Mouse (Mus musculus) limb, embryonic 11.5 days (tissue): ENCODE measurements around the gene Vmn1r217. TPM values are rescaled to one million over a fixed set of nuclear protein-coding genes. Genes with fewer than 3 reads are reported as not detected.
"Not testable (repeated sequence)": the region's sequence is repeated elsewhere in the genome, so short reads cannot be mapped to it uniquely, and the experiment has no call there.

Experiments used
- ATAC-seq: fragments of 200-750 bp; cut with Nextera tagmentation; 2 replicates; pipeline ENCODE4 v1.8.0; 2017; ENCODE audit warnings: low read depth; ENCODE audit not compliant: insufficient number of reproducible peaks, low FRiP score, low TSS enrichment
- DNase-seq: peaks from one replicate; pipeline ENCODE4 v3.0.0-alpha.2; 2015; ENCODE audit warnings: low spot score
- H3K27ac ChIP-seq: fragments of 300-500 bp; sonication (generic); replicated peaks from 2 replicates; pipeline ENCODE4 v1.5.1; 2014; ENCODE audit warnings: low read depth, mild to moderate bottlenecking, low read length
- H3K27me3 ChIP-seq: fragments of 300-500 bp; sonication (generic); 2 replicates; pipeline ENCODE4 v1.6.1; 2014; ENCODE audit warnings: mild to moderate bottlenecking, low read length, mixed read lengths; ENCODE audit not compliant: control insufficient read depth, insufficient read depth
- H3K36me3 ChIP-seq: fragments of 300-500 bp; sonication (generic); 2 replicates; pipeline ENCODE4 v1.6.1; 2014; ENCODE audit warnings: mild to moderate bottlenecking, low read length, moderate library complexity, mixed read lengths; ENCODE audit not compliant: control insufficient read depth, insufficient read depth
- H3K4me1 ChIP-seq: fragments of 300-500 bp; sonication (generic); 2 replicates; pipeline ENCODE4 v1.6.1; 2014; ENCODE audit warnings: low read length, mixed read lengths; ENCODE audit not compliant: control insufficient read depth, insufficient read depth
- H3K4me2 ChIP-seq: fragments of 300-500 bp; sonication (generic); 2 replicates; pipeline ENCODE4 v1.6.1; 2014; ENCODE audit warnings: low read depth, mild to moderate bottlenecking, moderate library complexity; ENCODE audit not compliant: severe bottlenecking
- H3K4me3 ChIP-seq: fragments of 300-500 bp; sonication (generic); 2 replicates; pipeline ENCODE4 v1.5.1; 2014; ENCODE audit warnings: low read depth, low read length
- H3K9ac ChIP-seq: fragments of 300-500 bp; sonication (generic); 2 replicates; pipeline ENCODE4 v1.6.1; 2014; ENCODE audit warnings: mild to moderate bottlenecking, low read length
- H3K9me3 ChIP-seq: fragments of 300-500 bp; sonication (generic); 2 replicates; pipeline ENCODE4 v1.6.1; 2016; ENCODE audit warnings: low read length; ENCODE audit not compliant: control insufficient read depth
- WGBS: fragments of 180-500 bp; shearing (Covaris S2); extraction: QIAGEN DNeasy Blood & Tissue Kit; methylation state at CpG from one replicate; pipeline ENCODE4 v1.1.7; 2014; 5-methylcytosine and 5-hydroxymethylcytosine counted together
- polyA plus RNA-seq: library from polyadenylated mRNA; unstranded; fragments of >200 nt; fragmentation: Nextera tagmentation; extraction: Ambion mirVana; gene quantifications from 2 replicates; pipeline ENCODE4 v1.2.1, GENCODE M21; 2014

Vmn1r217 gene
- polyA plus RNA-seq: not detected in 2 replicates

DNA sequence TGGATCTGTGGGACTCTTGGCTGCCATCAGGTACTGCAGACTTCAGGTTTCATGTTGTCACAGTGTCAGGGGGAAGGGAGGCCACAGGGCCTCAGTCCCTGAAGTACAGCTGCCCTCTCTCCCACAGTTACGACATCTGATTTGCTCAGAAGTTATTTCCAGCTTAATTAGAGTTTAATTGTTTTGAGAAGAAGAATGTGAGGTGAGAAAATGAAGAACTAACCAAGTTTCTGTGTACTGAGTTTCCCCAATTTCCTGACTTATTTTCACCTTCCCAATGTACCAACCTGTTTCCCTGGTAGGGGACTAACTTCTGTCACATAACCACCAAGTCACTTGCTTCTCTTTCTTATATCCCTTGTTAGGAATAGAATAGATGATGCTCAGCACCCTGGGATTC lies at the start of gene Vmn1r217:
Gene Vmn1r217, minus strand, starts transcription at position 101 of the 400 bp plus-strand sequence.
- not testable (repeated sequence) for H3K9me3 ChIP-seq, H3K36me3 ChIP-seq, DNase-seq, ATAC-seq, H3K4me1 ChIP-seq, H3K4me2 ChIP-seq, H3K9ac ChIP-seq, H3K4me3 ChIP-seq, H3K27ac ChIP-seq, H3K27me3 ChIP-seq
- WGBS: 70% methylated on average over 1 of the region's 1 CpGs

GRCm38 (mm10) chr13:23166471-23166870 lies 48.4 kb upstream of the Vmn1r217 start:
- not testable (repeated sequence) for H3K4me3 ChIP-seq, H3K27ac ChIP-seq

GRCm38 (mm10) chr13:23159012-23159411 lies 41.0 kb upstream of the Vmn1r217 start, which contains the start of gene Vmn1r219:
Gene Vmn1r219 (plus strand): TSS chr13:23159312.
- Histone ChIP-seq H3K27ac (no peak within 1 kb of the TSS), H3K27me3 (no peaks in the 10 kb centered on the region)
- WGBS: 81% methylated on average over 4 of the region's 4 CpGs

More at GRCm38 (mm10) chr13:23166471-23166870, 48.4 kb upstream of the Vmn1r217 start:
- ATAC-seq, H3K36me3 ChIP-seq, H3K4me1 ChIP-seq, H3K27me3 ChIP-seq, H3K9ac ChIP-seq, H3K4me2 ChIP-seq, H3K9me3 ChIP-seq, DNase-seq: not testable (repeated sequence)
- WGBS: 89% methylated on average over 4 of the region's 4 CpGs

DNA sequence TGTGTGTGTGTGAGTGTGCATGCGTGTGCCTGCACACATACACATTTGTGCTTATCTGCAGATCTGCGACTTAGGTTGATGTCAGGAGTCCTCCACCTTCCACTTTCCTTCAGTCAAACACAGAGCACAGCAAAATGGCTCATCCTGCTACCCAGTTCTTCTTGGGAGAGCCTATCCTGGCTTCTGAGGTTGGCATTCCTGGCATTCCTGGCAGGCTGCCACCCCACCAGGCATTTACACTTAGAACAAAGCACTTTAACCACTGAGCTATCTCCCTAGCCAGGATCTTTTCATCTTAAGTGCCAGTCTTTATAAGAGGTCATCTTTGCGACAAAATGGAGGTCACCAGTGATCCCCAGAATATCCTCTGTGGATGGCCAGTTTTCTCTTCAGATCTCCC lies 39.8 kb upstream of the Vmn1r217 start:
- no peak overlapping the region for H3K4me2 ChIP-seq
- no peak for ATAC-seq
- H3K4me1 ChIP-seq: no peaks in the 10 kb centered on the region
- H3K27me3 ChIP-seq: no peaks in the 10 kb centered on the region
- no peaks in the 10 kb centered on the region for H3K36me3 ChIP-seq
- H3K27ac ChIP-seq: no peak overlapping the region
- H3K9ac ChIP-seq: no peak overlapping the region
- no peaks in the 10 kb centered on the region for H3K9me3 ChIP-seq
- no peak overlapping the region for H3K4me3 ChIP-seq
- no peak for DNase-seq
- WGBS: 84% methylated on average over 3 of the region's 3 CpGs

More at GRCm38 (mm10) chr13:23159012-23159411, 41.0 kb upstream of the Vmn1r217 start, which contains the start of gene Vmn1r219:
- no peaks in the 10 kb centered on the region for H3K36me3 ChIP-seq
- no peak within 1 kb of the TSS for H3K9ac ChIP-seq
- no peak within 1 kb of the TSS for H3K4me2 ChIP-seq
- no peaks in the 10 kb centered on the region for H3K9me3 ChIP-seq
- no peaks in the 10 kb centered on the region for H3K4me1 ChIP-seq
- no peak for DNase-seq
- no peak for ATAC-seq
- no peak within 1 kb of the TSS for H3K4me3 ChIP-seq

GRCm38 (mm10) chr13:23138880-23139279 lies 20.9 kb upstream of the Vmn1r217 start:
- ATAC-seq (no peak), DNase-seq (no peak)
- Histone ChIP-seq H3K9ac (no peak overlapping the region), H3K36me3 (no peaks in the 10 kb centered on the region), H3K27ac (no peak overlapping the region), H3K27me3 (no peaks in the 10 kb centered on the region), H3K4me2 (no peak overlapping the region), H3K4me3 (no peak overlapping the region), H3K9me3 (no peaks in the 10 kb centered on the region), H3K4me1 (no peaks in the 10 kb centered on the region)
- WGBS: 97% methylated on average over 2 of the region's 2 CpGs

DNA sequence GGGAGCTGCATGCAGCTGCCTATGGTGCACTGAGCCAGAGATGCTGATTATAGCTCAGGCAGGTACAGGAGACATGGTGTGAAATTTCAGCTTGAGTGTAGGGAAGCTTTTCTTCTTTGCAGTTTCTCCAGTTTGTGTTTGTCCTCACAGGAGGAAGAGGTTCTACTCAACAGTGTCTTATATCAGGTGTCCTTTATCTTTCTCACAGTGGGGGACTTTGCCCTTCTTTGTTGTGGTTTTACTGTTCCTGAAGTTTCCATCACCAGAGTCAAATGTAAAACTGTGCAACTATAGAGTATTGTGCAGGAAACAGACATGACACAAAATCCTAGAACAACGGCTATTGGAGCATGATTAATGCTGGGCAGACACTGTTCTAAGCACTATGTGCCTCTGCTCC lies 15.5 kb upstream of the Vmn1r217 start:
- Histone ChIP-seq H3K36me3 (no peaks in the 10 kb centered on the region), H3K9ac (no peak overlapping the region), H3K9me3 (no peaks in the 10 kb centered on the region), H3K4me1 (no peaks in the 10 kb centered on the region), H3K27me3 (no peaks in the 10 kb centered on the region), H3K4me2 (no peak overlapping the region), H3K27ac (no peak overlapping the region), H3K4me3 (no peak overlapping the region)
- DNase-seq (no peak), ATAC-seq (no peak)
- 83% methylated on average over 1 of the region's 1 CpGs for WGBS

- Histone ChIP-seq H3K27ac (no peak within 1 kb of the TSS), H3K4me1 (no peaks in the 10 kb centered on the region), H3K4me3 (no peak within 1 kb of the TSS), H3K4me2 (no peak within 1 kb of the TSS), H3K9ac (no peak within 1 kb of the TSS), H3K9me3 (no peaks in the 10 kb centered on the region), H3K36me3 (no peaks in the 10 kb centered on the region), H3K27me3 (no peaks in the 10 kb centered on the region)
- 76% methylated on average over 3 of the region's 3 CpGs for WGBS
- ATAC-seq: no peak
- no peak for DNase-seq
Measured at GRCm38 (mm10) chr13:23133099-23133498, 15.1 kb upstream of the Vmn1r217 start, which contains the start of gene Vmn1r218. Gene Vmn1r218 (plus strand): TSS chr13:23133155.

DNA sequence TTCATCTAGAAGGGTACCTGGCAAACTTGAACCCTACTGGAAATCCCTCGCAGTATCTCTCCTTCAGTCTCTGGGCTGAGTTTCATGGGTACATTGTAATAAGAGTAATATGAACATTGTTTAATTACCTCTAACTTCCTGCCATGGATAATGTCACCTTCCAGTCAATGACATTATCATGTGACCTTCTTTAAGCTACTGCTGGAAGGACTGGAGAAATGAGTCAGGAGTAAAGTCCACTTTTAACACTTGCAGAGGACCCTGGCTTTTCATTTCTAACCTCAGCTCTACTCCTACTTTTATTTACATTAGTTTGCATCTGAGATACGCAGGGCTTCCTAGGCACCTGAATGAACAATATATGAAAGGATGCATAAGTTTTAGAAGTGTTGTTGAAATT lies 2.6 kb upstream of the Vmn1r217 start:
- Histone ChIP-seq H3K27ac (no peak overlapping the region), H3K9me3 (no peaks in the 10 kb centered on the region), H3K4me1 (no peaks in the 10 kb centered on the region), H3K36me3 (no peaks in the 10 kb centered on the region), H3K27me3 (no peaks in the 10 kb centered on the region), H3K4me3 (no peak overlapping the region), H3K4me2 (no peak overlapping the region), H3K9ac (no peak overlapping the region)
- WGBS: 90% methylated on average over 2 of the region's 2 CpGs
- ATAC-seq (no peak), DNase-seq (no peak)

- no peaks in the 10 kb centered on the region for H3K27me3 ChIP-seq
- ATAC-seq (no peak), DNase-seq (no peak)
- H3K9me3 ChIP-seq: no peaks in the 10 kb centered on the region
- no peak overlapping the region for H3K9ac ChIP-seq
- no peak overlapping the region for H3K27ac ChIP-seq
- 92% methylated on average over 4 of the region's 4 CpGs for WGBS
- no peak overlapping the region for H3K4me3 ChIP-seq
- no peaks in the 10 kb centered on the region for H3K4me1 ChIP-seq
- H3K36me3 ChIP-seq: no peaks in the 10 kb centered on the region
- no peak overlapping the region for H3K4me2 ChIP-seq
Measured at GRCm38 (mm10) chr13:23094386-23094785, 23.6 kb downstream of the Vmn1r217 start.
